Mouse (Mus musculus): ENCODE results near the gene Ascl1. TPM values are rescaled to one million over a fixed set of nuclear protein-coding genes. Genes with fewer than 3 reads are reported as not detected.

Ascl1 gene
- total RNA-seq, 1 experiment from 2014 or later: not detected

Other genes with a start within 250 kb of the Ascl1 start
- gene Pah, start 28.1 kb upstream of the Ascl1 start, total RNA-seq (2017): not detected in 2 replicates

Measured in hematopoietic stem cell, adult 5-6 weeks (primary cell).